Mouse (Mus musculus) ES-CJ7 (cell line): ENCODE data around the gene Dpep1.

Experiments used
- DNase-seq: peaks from one replicate; pipeline ENCODE4 v3.0.0; 2011; ENCODE audit warnings: low read depth, low spot score

Dpep1 gene

DNA sequence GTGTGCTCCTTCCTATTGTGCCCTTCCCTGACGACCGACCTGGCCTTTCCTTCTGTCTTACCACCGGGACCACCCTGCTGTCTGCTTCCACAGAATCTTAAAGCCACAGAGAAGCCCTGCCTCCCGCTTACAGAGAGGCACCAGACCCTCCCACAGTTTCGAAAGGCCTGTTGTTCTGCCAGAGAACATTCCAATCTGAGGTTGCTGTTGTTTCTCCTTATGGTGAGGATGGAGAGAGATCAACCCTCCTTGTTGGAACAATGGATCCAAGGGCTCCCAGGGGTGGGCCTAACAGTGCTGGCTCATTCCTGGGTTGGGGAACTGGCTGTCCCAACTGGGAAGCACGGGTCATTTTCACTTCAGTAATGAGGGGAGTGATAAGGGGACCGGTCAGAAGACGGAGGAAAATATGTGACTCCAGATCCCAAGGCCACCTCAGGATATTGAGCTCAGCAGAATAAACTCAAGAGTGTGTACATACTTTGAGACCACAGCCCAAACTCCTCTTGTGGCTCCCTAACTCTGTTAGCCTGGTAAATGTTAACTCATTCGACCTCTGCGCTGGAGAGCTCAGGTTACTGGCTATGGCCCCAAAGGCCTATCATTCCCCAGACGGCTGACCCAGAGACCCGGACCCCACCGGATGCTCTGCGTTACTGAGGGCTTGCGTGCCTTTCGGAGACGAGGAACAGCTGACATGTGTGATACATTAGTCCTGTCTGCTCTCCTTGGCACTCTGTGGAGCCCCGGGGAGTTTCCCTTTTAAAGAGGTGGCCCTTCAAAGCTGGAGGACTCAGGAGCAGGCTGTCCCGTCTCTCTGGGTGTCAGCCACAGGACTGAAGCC, at the start of gene Dpep1:
TSS of gene Dpep1 (plus strand) at position 677 of the 844 bp plus-strand sequence.
- DNase-seq, result no peak

DNA sequence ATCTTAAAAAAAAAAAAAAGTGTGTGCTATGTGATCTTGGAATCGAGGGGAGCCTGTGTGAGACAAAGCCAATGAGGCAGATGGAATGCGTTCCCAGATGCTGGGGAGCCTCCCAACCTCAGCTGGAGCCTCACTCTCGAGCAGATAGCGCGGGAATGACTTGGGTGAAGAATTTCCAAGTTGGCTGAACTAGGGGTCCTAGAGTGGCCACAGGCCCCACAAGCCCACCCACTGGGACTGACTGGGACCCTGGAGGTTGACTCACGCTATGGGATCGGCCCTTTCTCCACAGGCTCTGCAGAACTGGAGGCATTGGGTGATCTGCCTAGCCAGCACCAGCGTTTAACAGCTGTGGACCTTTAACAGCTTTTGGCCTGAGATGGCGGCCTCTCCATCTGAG, 49.8 kb upstream of the Dpep1 start:
- no peak for DNase-seq

DNA sequence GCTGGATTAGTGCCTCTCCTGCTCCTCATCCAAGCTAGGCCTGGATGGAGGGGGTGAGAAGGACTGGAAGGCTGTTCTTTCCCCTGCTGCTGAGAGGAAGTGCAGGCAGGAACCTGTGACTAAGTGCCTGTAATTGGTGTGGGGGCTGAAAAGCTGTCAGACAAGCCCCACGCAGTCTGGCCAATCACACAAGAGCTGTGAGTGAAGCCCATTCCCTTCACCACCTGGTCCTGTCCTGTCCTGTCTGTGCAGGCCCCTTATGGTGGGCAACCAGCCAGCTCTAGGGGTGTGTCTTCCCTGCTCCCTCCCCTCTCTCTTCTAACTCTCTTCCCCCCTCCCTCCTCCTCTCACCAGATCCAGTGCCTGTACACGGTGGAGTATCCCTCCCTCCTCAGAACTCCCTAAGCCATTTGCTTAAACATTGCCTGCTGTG, 48.4 kb upstream of the Dpep1 start:
- no peak for DNase-seq

DNA sequence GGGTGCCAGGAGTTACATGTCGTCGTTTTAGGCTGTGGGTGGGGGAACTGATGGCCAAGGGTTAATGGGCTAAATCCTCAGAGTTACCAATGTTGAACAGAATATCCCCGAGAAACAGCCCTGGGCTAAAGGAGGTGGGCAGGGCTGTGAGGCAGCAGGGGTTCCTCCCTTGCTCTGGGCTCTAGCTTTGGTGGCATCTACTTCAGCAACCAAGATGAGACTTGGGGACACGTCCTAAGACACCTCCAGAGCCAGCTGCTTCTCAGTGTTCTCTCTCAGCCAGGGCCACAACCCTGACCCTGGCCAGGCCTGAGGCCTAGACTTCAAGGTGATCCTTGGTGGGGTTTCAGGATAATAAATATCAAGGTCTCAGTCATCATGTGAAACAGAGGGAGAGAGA, 47.3 kb upstream of the Dpep1 start:
- DNase-seq, result no peak

DNA sequence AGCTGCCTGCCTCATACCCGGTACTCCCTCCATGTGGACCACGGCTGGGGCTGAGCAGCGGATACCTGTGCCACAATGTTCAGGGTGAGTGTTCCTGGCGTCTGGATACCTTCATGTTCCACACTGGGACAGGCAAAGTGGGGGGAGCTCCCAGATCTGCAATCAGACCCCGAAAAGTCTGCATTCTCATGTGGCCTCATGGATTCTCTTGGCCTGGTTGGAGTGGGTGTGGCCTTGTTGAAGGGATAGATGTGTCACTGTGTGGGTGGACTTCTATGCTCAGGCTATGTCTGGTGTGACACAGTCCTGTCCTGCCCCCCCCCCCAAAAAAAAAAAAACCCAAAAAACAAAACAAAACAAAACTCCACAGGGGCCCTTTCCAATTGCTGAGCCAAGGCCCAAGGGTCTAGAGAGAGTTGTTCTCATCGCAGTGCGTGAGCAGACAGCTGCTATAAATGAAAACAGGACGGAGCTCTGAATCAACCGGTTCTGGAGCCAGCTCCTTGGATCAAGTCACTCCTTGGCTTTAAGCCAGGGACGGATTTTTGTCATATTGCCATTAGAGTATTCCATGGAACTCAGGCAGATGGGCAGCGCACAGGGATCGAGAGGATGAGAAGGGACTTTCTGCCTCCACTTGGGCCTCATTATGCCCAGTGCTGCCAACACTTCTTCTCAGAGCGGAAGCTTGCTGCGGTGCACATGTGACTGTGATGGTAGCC, 44.1 kb upstream of the Dpep1 start:
- no peak for DNase-seq

DNA sequence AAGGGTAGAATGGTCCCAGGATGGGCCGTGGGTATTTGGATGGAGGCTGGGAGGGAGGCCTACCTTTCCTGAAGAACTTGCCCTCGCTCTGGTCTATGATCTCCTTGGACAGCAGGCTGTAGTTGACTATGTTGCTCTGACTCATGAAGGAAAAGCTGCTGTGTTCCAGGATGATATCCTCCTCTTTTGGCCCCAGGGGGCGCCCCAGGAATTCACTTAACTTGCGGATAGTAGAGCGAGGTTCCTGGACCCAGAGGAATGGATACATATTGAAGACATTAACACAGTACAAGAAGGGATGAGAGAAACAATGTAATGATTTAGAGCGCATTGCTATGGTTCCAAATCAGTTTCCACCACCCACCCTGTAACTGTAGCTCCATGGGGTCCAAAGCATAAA, 40.8 kb upstream of the Dpep1 start:
- peak; percentile 50 for DNase-seq

DNA sequence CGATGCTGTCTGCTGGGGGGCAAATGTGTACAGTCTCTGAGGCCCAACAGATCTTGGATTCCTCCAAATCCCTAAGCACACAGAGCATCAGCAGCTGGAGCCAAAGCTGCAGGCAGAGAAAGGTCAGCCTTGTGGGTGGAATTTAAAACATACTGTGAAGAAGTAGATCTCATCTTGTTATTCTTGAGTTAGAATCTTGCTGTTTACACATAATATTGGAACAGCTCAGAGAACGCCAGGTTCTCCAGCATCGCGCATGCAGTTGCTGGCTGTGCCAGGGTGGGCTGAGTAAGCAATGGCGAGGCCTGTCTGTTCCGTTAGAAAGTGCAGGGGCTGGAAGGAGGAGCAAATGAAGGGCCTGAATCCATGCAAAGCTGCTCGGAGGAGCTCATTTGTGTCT, 39.7 kb upstream of the Dpep1 start:
- DNase-seq, result no peak

DNA sequence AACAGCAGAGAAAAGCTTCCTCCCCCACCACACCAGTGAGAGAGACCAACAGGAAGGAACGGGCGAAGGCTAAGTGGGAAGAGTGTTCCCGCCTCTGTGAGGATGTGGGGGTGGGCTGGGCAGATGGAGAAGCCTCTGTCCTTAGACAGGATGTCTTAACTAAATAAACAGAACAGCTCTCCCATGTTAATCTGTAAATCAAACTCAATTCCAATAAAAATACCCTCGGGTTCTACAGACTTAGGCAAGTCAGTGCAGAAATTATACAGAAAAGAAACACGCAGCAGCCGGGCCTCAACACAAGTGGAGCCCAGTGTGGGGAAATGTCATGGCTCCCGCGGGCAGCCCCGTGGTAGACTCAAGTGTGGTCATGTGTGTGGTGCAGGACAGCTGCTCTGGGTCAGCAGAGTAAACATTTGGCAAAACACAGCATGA, 35.3 kb upstream of the Dpep1 start:
- DNase-seq, result no peak

DNA sequence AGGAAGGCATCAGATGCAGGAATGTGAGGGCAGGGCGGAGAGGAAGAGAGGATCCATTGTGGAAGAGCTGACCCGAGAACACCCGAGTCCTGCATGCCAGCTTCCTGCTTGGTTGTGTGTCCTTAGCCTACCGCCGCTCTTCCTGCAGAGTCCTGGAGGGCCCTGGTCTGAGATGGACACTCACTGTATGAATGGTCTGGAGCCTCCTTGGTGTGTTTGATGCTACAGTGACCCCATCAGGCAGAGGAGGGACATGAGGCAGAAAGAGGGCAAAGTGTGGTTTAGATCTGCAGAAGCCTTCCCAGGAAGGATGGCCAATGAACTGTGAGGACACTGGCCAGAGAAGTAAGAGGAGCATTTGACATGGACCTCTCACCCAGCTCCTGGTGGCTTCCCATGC, 30.9 kb upstream of the Dpep1 start:
- DNase-seq, result no peak

DNA sequence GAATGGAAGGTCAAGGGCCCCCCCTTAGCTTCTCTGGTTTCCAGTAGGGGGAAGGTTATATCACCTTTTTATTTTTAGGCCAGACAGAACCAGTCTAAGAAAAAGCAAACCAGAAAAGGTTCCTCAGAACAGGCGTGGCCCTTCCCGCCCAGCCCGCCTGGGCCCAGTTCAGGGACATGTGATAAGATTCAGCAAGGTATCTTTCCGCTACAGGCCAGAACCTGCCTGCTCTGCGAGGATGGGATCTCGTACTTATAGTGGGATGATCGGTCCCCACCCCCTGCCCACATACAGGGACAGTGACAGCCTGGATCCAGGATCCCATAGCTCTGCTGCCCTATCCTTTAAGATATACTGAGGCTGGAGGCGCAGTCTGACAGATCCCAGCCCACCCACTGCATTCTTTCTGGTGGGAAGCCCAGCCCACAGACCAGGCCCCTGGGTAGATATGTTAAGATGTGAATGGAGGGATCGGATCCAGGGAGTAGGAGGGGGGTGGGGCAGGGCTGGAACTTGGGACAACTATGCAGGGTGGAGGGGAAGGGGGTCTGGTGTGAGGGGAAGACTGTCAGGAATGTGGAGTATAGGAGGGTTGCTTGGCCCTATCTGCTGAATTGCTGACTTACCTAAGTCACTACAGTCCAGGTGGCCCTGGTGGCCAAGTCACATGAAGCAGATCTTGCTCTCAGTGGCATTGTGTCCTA, 29.8 kb upstream of the Dpep1 start:
- peak; percentile 54 for DNase-seq

DNA sequence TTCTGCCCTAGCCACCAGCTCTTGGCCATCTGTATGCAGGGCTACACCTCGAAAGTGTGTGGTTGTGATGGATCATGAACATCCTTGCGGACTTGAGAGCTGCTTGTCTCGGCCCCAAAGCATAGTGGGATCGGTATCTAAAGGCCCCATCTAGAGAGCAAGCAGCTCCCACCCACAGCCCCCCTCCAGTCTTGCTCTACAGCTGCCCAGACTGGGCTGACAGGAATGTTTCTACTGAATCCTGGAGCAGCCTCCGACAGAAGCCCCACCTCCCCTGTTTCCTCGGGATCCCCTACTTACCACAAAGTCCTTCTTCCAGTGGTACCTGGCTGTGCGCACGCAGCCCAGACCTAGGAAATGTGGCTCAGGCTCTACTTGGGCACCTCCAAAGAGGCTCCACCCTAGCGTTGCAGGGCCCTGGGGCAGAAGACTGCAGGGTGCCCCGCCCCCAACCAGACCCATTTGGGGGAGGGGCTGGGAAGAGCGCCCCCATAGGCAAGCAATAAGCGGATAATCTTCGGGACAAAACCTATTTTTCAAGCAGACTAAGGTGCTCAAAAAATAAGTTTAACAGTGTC, 28.1 kb upstream of the Dpep1 start, which contains the start of gene Sult5a1:
TSS of gene Sult5a1 (minus strand) at position 428 of the 578 bp plus-strand sequence.
- DNase-seq, result peak; percentile 69

DNA sequence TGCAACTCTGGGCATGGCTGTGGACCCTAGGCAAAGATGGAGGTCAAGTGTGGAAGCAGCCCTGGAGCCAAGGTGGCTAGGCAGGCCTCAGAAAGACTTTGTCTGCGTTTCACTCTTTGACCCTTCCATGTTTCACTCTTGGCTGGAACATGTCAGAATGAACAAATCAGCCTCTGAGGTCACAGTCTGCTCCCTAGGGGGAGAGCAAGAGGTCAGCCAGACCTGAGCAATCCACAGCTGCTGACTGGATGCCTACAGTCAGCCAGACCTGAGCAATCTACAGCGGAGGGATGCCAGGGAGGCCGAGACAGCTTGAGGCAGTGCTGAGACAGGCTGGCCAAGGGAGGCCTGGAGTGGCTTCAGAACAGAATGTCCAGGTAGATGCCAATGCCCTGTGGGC, 4.7 kb upstream of the Dpep1 start:
- peak; percentile 27 for DNase-seq

DNA sequence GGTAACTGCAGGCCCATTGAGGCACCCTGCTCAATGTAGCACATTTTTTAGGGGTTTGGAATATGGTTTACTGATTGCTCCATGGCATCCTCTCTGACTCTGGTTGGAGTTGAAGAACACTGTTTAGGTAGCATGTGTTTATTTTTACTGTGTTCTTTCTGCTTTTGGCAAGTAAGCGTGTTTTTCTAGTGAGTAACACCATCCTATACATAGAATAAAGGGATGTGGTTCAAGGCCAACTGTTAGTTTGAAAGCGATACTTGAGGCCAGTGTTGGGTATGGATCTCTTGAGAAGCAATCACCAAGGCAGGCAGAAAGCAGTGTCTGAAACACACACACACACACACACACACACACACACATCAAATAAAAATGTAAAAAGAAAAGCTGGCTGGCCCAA, 2.0 kb downstream of the Dpep1 start:
- no peak for DNase-seq

DNA sequence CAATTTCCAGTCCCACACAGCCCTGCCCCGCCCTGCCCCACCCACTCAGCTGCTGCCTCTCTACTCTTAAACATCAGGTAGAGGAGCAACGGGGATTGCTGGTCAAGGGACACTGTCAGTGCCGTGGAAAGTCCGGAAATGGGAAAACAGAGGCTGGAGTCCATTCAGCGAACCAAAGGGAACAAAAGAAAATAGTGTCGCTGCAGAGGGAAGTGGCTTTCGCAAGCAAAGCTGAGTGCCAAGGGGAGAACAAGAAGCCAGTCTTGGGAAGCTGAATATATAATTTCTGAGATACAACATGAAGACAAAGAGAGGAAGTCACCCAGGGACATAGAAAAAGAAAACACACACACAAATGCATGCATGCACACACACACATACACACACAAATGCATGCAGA, 2.8 kb downstream of the Dpep1 start:
- DNase-seq, result no peak

DNA sequence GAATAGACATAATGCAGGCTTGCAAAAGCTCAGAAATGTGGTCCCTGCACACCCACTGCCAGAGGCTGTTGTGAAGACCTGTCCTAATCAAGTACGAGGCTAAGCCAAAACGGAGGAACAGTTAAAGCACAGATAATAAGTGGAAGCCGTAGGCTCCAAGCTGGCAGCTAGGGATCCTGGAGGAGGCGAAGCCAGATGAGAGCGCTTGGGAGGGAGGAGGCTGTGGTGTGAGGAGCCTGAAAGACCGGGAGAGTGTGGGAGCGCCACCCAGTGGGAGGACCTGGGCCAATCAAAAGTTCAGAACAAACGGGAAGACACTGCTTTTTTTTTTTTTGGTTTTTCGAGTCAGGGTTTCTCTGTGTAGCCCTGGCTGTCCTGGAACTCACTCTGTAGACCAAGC, 4.6 kb downstream of the Dpep1 start:
- DNase-seq, result peak; percentile 91

DNA sequence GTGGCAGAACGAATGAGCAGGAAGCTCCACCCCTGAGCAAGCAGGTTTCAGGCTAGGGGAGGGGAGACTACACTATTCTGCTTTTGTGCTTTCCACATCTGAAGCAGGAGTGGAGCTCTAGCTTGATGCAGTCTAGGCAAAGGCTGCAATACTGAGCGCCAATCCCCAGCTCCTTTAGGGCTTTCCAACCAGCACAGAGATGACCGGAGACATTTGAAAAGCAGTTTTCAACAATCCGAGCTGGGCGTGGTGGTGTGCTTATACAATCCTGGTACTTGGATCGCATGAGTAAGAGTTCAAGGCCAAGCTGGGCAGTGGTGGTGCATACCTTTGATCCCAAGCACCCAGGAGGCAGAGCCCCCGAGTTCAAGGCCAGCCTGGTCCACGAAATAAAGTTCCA, 5.9 kb downstream of the Dpep1 start:
- peak; percentile 77 for DNase-seq

DNA sequence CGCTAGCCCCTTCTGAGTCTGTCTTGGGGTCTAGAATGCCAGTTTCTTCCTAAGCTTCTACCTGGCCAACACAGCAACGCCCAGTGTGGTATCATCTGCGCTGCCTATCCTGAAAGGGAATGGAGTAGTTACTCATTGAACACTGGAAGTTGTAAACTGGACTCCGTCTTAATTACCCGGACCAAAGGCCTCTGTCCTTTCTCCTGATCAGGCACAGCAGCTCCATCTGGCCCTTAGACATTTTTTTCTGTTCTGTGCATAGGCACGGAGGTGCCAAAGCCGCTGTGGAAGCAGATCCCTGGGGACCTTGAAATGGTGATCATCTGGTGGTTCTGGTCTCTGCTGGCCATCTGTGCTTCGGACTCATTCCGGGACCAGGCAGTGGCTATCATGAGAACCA, 7.7 kb downstream of the Dpep1 start:
- no peak for DNase-seq

DNA sequence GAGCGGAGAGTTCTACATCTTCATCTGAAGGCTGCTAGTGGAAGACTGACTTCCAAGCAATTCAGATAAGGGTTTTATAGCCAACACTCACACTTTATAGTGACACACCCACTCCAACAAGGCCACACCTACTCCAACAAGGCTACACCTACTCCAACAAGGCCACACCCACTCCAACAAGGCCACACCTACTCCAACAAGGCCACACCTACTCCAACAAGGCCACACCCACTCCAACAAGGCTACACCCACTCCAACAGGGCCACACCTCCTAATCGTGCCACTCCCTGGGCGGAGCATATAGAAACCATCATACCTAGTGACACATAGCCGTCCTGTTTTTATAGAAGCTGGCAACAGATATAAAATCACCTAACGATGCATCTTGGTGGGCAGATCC, 11.0 kb downstream of the Dpep1 start:
- DNase-seq, result peak; percentile 79

DNA sequence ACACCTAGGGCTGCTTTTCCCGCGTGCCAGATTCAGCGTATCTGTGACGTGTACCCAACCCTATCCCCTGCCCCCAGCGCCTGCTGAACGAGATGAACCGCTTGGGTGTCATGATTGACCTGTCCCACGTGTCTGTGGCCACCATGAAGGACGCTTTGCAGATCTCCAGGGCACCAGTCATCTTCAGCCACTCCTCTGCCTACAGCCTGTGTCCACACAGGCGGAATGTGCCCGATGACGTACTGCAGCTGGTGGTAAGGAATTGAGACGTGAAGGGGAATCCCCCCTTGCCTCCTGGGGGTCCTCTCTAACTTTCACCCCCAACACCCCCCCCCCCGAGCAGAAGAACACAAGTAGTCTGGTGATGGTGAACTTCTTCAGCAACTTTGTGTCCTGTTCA, 13.8 kb downstream of the Dpep1 start:
- no peak for DNase-seq

DNA sequence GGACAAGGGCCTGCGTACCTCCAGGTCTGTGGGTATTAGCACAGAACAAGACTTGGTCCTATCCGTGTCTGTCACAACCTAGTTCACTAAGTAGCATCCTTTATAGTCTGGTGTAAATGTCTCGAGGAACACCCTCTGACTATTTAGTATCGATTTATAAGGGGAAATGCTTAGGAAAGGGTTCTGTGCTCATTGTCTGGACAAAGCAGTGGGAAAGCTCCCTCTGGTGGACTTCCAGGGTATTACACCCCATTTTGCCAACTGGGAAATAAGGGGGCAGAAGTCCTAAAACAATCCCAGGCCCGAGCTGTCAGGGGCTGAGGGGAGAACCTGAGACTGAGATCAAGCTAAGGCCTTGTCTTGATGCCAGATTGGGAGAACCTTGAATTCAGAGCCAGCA, 16.2 kb downstream of the Dpep1 start:
- peak; percentile 87 for DNase-seq

DNA sequence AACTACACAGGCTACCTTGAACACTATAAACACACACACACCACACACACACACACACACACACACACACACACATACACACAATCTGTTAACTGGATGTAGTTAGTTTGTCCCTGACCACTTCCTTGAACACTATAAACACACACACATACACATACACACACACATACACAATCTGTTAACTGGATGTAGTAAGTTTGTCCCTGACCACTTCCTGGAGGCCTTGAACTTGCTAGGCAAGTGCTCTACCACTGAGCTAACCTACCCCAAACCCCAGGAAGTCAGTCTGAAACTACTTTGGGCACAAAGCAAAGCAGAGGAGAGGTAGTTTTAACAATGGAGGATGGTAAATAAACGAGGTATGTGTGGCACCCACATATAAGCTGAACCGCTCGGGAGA, 17.5 kb downstream of the Dpep1 start:
- DNase-seq, result no peak

DNA sequence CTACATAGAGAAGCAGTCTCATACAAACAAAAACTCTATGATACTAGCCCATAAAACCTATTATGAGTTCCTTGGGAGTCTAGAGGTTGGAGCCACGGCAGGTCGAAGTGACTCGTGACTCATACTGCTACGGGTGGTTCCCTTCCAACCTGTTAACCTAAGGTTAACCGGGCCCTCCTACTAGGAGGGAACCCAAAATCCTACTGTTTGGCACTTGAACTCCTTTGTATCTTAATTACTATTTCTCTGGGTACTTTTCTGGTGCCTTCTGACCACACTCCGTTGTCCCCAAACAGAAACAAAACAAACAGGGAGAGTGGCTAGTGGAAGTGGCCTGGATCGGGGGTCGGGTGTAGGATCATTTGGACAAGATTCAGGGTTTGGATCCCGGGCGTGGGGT, 25.8 kb downstream of the Dpep1 start:
- DNase-seq, result no peak
